Mouse (Mus musculus) forebrain, postnatal 0 days (tissue): ENCODE measurements around the gene Txlna. TPM values are rescaled to one million over a fixed set of nuclear protein-coding genes. Genes with fewer than 3 reads are reported as not detected.
A peak's percentile ranks its signal among the peaks of the same experiment; 100 is the strongest.

Source experiments
- ATAC-seq: fragments of 200-750 bp; cut with Nextera tagmentation; 2 replicates; pipeline ENCODE4 v1.8.0; 2017; ENCODE audit warnings: mild to moderate bottlenecking, moderate library complexity
- DNase-seq: peaks from one replicate; pipeline ENCODE4 v3.0.0-alpha.2; 2015
- H3K27ac ChIP-seq: fragments of 300-500 bp; sonication (generic); 2 replicates; pipeline ENCODE4 v1.5.1; 2014; ENCODE audit warnings: low read depth, mild to moderate bottlenecking, antibody characterized with exemption, low read length, moderate library complexity, mixed read lengths
- H3K27me3 ChIP-seq: fragments of 300-500 bp; sonication (generic); 2 replicates; pipeline ENCODE4 v1.6.1; 2014; ENCODE audit warnings: mild to moderate bottlenecking, low read length, mixed read lengths; ENCODE audit not compliant: insufficient read depth
- H3K36me3 ChIP-seq: fragments of 300-500 bp; sonication (generic); 2 replicates; pipeline ENCODE4 v1.6.1; 2014; ENCODE audit warnings: mild to moderate bottlenecking, moderate library complexity; ENCODE audit not compliant: insufficient read depth
- H3K4me1 ChIP-seq: fragments of 300-500 bp; sonication (generic); 2 replicates; pipeline ENCODE4 v1.6.1; 2014; ENCODE audit warnings: antibody characterized with exemption; ENCODE audit not compliant: insufficient read depth
- H3K4me2 ChIP-seq: fragments of 300-500 bp; sonication (generic); 2 replicates; pipeline ENCODE4 v1.6.1; 2014; ENCODE audit warnings: low read depth, mild to moderate bottlenecking, moderate library complexity
- H3K4me3 ChIP-seq: fragments of 300-500 bp; sonication (generic); 2 replicates; pipeline ENCODE4 v1.5.1; 2014; ENCODE audit warnings: low read depth, low read length, mixed read lengths
- H3K9ac ChIP-seq: fragments of 300-500 bp; sonication (generic); 2 replicates; pipeline ENCODE4 v1.6.1; 2014; ENCODE audit warnings: mild to moderate bottlenecking
- H3K9me3 ChIP-seq: fragments of 300-500 bp; sonication (generic); 2 replicates; pipeline ENCODE4 v1.6.1; 2016; ENCODE audit warnings: low read length
- CTCF ChIP-seq: sonication (generic); IDR thresholded peaks from 2 replicates; pipeline ENCODE4 v1.5.1; 2016; ENCODE audit warnings: antibody characterized with exemption, control low read depth, low read depth
- WGBS: fragments of 180-500 bp; shearing (Covaris S2); extraction: QIAGEN DNeasy Blood & Tissue Kit; methylation state at CpG from one replicate; pipeline ENCODE4 v1.1.7; 2014; 5-methylcytosine and 5-hydroxymethylcytosine counted together
- polyA plus RNA-seq: library from polyadenylated mRNA; unstranded; fragments of >200 nt; fragmentation: Nextera tagmentation; extraction: Ambion mirVana; gene quantifications from 2 replicates; pipeline ENCODE4 v1.2.1, GENCODE M21; 2015
- total RNA-seq: library from RNA; depleted of rRNA; stranded (reverse); fragments of >200 nt; gene quantifications from 2 replicates; pipeline ENCODE4 v1.2.3, GENCODE M21; 2014

Txlna gene
- total and polyA plus RNA-seq, 2 experiments from 2014 or later, result 28.4 to 45.0 TPM

- ATAC-seq, result no peak
- Histone ChIP-seq H3K4me1 (peaks cover 30% of the 10 kb centered on the region), H3K9ac (no peak overlapping the region), H3K27ac (no peak overlapping the region), H3K36me3 (peaks cover 13% of the 10 kb centered on the region; the same call in 1 of the 2 replicates), H3K4me3 (no peak overlapping the region), H3K27me3 (no peaks in the 10 kb centered on the region), H3K4me2 (no peak overlapping the region), H3K9me3 (no peaks in the 10 kb centered on the region)
- TF ChIP-seq CTCF, result no peak
- 88% methylated on average over 8 of the region's 8 CpGs for WGBS
- no peak for DNase-seq
Measured at GRCm38 (mm10) chr4:129621283-129621841, 19.5 kb downstream of the Txlna start.

DNA sequence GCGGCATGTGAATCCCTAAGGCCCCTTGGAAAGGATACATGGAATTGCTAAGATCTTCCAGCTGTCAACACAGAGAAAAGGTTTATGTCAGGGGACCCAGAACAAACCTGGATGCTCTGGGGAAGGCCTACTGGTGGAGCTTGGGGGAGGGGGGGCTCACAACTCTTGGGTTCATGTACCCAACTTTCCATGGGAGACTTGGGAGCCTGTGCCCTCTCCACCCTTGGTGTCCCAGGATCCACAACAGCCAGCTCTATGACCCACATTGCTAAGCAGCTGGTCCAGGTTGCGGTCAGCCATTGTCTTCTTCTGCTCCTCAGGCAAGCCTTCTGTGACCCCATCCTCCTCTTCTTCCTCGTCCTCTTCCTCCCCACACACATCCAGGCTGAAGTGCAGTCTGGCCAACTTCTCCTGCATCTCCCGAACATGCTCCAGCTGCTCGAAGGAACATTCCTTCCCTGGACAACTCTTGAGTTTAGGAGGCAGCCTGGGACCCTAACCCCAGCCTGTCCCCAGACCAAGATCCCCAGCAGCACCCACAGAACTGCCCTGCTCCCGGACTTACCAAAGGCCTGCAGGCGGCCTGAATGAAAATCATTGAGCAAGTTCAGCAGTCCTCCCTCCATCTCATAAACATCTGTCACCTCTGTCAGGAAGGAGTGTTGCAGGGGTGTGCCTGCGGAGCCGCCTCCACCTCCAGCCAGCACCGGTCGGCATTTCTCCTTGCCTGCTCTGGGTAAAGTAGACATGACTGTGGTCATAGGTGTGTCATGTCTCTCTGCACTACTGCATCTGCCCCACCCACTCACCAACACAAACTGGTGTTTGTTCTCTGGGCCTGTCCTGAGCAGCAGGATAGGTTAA is 20.2 kb downstream of the Txlna start:
- H3K9me3 ChIP-seq, result no peaks in the 10 kb centered on the region
- 92% methylated on average over 11 of the region's 11 CpGs for WGBS
- H3K4me2 ChIP-seq, result no peak overlapping the region
- no peak overlapping the region for H3K9ac ChIP-seq
- no peaks in the 10 kb centered on the region for H3K27me3 ChIP-seq
- no peak for ATAC-seq
- H3K4me1 ChIP-seq, result peaks cover 30% of the 10 kb centered on the region
- no peak for DNase-seq
- no peak overlapping the region for H3K4me3 ChIP-seq
- H3K27ac ChIP-seq, result no peak overlapping the region
- H3K36me3 ChIP-seq, result peaks cover 13% of the 10 kb centered on the region; the same call in 1 of the 2 replicates
- TF ChIP-seq CTCF, result no peak

DNA sequence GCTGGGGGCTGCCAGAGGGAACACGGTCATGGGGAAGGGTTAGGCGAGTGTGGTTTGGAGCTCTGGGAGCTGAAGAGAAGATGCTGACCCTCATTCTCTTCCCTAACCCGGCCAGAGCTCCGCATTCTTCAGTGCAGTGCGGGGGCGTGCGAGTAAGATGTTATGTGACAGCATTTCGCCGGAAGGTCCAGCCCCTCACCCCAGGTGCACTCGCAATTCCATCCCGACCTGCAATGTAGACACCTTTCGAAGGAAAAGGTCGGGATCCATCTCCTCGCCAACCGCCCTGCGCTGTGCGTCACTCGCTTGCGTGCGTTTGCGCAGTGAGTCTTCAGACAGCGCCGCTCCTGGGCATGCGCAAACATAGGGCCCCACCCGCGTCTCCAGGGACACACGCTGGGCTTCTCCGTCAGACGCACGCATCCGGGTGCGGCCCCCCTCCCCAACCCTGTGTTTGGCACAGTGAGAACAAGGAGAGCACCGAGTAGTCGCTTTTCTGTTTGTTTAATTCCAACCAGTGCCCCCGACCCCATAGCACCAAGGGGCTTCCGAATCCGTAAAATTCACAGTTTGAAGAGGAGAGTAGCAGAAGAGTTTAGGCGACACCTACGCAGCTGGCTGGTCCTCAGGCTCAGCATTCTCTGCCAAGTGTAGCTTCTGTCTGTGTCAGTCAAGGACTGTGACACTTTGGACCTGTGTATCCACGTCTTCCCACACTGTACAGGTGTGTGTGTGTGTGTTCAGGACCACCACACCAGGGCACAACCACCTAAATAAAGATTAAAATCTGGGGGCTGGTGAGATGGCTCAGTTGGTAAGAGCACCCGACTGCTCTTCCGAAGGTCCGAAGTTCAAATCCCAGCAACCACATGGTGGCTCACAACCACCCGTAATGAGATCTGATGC is 21.8 kb downstream of the Txlna start, which contains the start of gene Iqcc:
Gene Iqcc, minus strand, starts transcription at position 314 of the 906 bp plus-strand sequence.
- peak within 1 kb of the TSS; percentile 95 for H3K27ac ChIP-seq
- H3K4me1 ChIP-seq, result peaks cover 23% of the 10 kb centered on the region
- no peaks in the 10 kb centered on the region for H3K9me3 ChIP-seq
- ATAC-seq (peak; percentile 95), DNase-seq (peak; percentile 98)
- H3K4me3 ChIP-seq, result peak within 1 kb of the TSS; percentile 65
- TF ChIP-seq CTCF, result peak; percentile 49
- peak within 1 kb of the TSS; percentile 93 for H3K4me2 ChIP-seq
- WGBS, result 4% methylated on average over 43 of the region's 44 CpGs
- peak within 1 kb of the TSS; percentile 91 for H3K9ac ChIP-seq
- H3K36me3 ChIP-seq, result peaks cover 13% of the 10 kb centered on the region; the same call in 1 of the 2 replicates
- no peaks in the 10 kb centered on the region for H3K27me3 ChIP-seq

DNA sequence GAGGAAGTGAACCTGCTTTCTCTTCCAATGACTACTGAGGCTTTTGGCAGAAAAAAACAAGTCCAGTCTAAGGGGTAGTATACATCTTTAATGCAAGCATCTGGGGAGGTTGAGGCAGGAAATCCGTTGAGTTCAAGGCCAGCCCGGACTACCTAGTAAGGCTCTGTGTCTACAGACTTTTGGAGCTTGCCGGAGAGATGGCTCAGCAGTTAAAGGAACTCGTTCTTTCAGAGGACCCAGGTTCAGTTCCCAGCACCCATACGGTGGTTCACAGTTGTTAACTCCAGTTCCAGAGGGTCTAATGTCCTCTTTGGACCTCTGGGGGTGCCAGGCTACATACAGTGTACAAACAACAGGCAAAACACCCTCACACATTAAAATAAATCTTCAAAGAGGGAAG is 22.8 kb downstream of the Txlna start:
- no peaks in the 10 kb centered on the region for H3K9me3 ChIP-seq
- peak overlapping the region; percentile 93 for H3K4me2 ChIP-seq
- peaks cover 22% of the 10 kb centered on the region for H3K4me1 ChIP-seq
- DNase-seq (no peak), ATAC-seq (no peak)
- H3K36me3 ChIP-seq, result peaks cover 13% of the 10 kb centered on the region; the same call in 1 of the 2 replicates
- H3K27me3 ChIP-seq, result no peaks in the 10 kb centered on the region
- H3K9ac ChIP-seq, result peak overlapping the region; percentile 91; the same call in 1 of the 2 replicates
- TF ChIP-seq CTCF, result no peak
- H3K27ac ChIP-seq, result peak overlapping the region; percentile 95
- peak overlapping the region; percentile 65 for H3K4me3 ChIP-seq
- WGBS, result 91% methylated on average over 5 of the region's 5 CpGs

GRCm38 (mm10) chr4:129617121-129617641 is 23.7 kb downstream of the Txlna start:
- Histone ChIP-seq H3K4me1 (peaks cover 13% of the 10 kb centered on the region), H3K27me3 (no peaks in the 10 kb centered on the region), H3K27ac (no peak overlapping the region), H3K4me3 (no peak overlapping the region), H3K9me3 (no peaks in the 10 kb centered on the region), H3K36me3 (peaks cover 13% of the 10 kb centered on the region; the same call in 1 of the 2 replicates), H3K4me2 (no peak overlapping the region), H3K9ac (no peak overlapping the region)
- 96% methylated on average over 7 of the region's 7 CpGs for WGBS
- ATAC-seq (no peak), DNase-seq (no peak)
- no peak for TF ChIP-seq CTCF

- no peak for DNase-seq
- no peak overlapping the region for H3K4me2 ChIP-seq
- TF ChIP-seq CTCF, result no peak
- H3K27ac ChIP-seq, result no peak overlapping the region
- no peaks in the 10 kb centered on the region for H3K27me3 ChIP-seq
- no peak overlapping the region for H3K9ac ChIP-seq
- H3K4me1 ChIP-seq, result peaks cover 8% of the 10 kb centered on the region; the same call in 1 of the 2 replicates
- no peak for ATAC-seq
- H3K9me3 ChIP-seq, result no peaks in the 10 kb centered on the region
- WGBS, result 92% methylated on average over 3 of the region's 3 CpGs
- H3K4me3 ChIP-seq, result no peak overlapping the region
- H3K36me3 ChIP-seq, result peaks cover 13% of the 10 kb centered on the region; the same call in 1 of the 2 replicates
Measured at GRCm38 (mm10) chr4:129616631-129617030, 24.2 kb downstream of the Txlna start.
